Mouse (Mus musculus) midbrain, embryonic 11.5 days (tissue): ENCODE results near the gene Gnl3l. TPM values are rescaled to one million over a fixed set of nuclear protein-coding genes. Genes with fewer than 3 reads are reported as not detected.

Experiments used
- polyA plus RNA-seq: library from polyadenylated mRNA; unstranded; fragments of >200 nt; fragmentation: Nextera tagmentation; extraction: Ambion mirVana; gene quantifications from 2 replicates; pipeline ENCODE4 v1.2.1, GENCODE M21; 2014

Gene Gnl3l
- polyA plus RNA-seq, 1 experiment from 2014 or later, result 48.5 TPM

Other genes with a start within 250 kb of the Gnl3l start
- 302 and 319 TPM in 2 replicates for gene Maged2, start 203.0 kb downstream of the Gnl3l start, polyA plus RNA-seq
- gene Fgd1, start 28.8 kb upstream of the Gnl3l start, polyA plus RNA-seq, result 7.6 and 8.6 TPM in 2 replicates
- 45.7 and 45.8 TPM in 2 replicates for gene Tsr2, start 79.2 kb upstream of the Gnl3l start, polyA plus RNA-seq
- 12.6 and 15.8 TPM in 2 replicates for gene Wnk3, start 180.8 kb upstream of the Gnl3l start, polyA plus RNA-seq